Mouse (Mus musculus) liver, postnatal 0 days (tissue): ENCODE results near the gene Slc16a7.

Source experiments
- CTCF ChIP-seq: sonication (generic); IDR thresholded peaks from 2 replicates; pipeline ENCODE4 v1.5.1; 2016; ENCODE audit warnings: antibody characterized with exemption, low read depth
- EP300 ChIP-seq: IDR thresholded peaks from 2 replicates; pipeline ENCODE4 v1.6.1; 2016; ENCODE audit warnings: antibody characterized with exemption, low read depth, mild to moderate bottlenecking

DNA sequence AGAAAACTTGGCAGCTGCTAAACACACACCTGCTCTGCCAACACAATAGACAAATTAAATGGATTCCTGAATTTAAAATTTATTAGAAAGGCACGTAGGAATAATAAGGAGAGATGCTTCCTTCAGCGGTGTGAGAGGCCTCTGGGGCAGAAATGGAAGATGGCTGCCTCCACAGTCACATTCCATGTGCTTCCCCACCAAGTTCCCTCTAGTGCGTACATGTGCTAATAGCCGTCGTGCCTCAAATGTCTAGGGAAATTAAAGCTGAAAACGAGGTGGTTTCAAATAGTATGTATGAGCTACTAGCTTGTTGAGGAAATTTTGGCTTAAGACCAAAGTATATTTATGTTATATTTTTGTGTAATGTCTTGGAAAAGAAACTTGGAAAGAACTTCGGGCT lies 36.5 kb downstream of the Slc16a7 start:
- TF ChIP-seq CTCF: no peak
- no peak for TF ChIP-seq EP300
